Mouse (Mus musculus): ENCODE results near the gene Misp.

The Misp gene

DNA sequence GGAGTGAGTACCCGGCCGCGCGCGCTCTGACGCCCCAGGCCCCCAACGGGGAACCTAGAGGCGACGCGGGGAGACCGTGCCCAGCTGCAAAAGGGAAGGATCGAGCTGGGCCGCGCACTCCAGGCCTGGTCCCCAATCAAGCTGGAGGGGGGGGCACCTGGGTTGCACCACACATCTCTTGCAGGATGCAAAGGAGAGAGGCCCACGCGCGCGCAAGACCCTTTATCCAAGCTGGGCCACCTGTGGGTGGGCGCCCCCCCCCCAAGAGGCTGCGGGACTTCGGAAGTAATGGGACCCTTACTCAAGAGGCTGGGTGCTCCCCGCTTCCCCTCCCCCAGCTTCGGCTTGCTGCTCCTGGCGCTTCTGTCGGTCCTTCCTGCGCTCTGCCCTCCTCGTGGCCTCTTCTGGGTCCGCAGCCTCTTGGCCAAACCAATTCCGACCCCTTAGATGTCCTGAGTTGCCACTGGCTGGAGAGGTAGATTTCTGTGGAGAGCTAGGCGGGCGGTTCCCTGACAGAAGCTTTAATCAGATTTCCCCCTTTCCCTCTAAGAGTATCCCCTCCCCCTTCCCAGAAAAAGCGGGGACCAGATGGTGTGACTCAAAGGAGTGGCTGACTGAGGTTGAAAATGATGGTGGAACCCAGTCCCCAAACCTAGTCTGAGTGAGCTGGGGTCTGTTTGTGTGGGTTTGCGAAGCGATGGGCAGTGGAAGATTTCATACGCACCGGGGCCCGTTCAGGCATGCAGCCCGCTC, 26.9 kb upstream of the Misp start:
- in situ Hi-C loops (cut with MboI; ENCODE audit: low sequenced_read_pairs): no loop called here

DNA sequence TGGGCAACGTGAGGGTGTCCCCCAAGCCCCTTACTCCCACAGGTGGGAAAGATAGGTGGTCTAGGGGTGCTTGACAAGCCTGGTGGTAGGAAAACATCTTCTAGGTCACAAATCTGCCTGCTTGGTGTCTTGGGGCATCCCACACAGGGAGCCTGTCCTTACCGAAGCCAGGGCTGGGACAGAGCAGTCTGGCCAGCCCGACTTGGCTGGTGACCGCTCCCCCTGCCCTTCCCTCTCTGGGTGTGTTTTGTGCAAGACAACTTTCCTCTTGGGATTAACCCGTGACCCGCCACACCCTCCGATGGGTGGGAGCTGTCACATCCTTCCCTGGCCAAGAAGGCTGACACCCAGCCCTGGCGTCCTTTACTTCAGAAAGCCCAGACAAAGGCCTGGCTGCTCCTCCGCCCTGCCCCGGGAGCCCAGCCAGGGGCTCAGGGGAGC, 26.3 kb upstream of the Misp start:
- in situ Hi-C loops (cut with MboI; ENCODE audit: low sequenced_read_pairs): no loop called here

DNA sequence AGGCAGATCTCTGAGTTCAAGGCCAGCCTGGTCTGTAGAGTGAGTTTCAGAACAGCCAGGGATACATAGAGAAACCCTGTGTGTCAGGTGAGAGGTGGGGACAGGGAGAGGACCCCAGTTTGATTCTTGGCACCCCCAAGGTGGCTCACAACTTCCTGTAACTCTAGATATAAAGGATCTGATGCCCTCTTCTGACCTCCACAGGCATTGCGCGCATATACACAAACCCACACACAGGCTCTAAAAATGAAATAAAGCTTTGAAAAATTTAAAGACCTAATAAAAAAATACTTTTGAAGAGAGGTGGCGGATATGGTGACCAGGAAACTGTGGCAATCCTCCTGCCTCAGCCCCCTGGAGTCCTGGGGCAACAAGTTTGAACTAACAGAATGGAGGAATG, 24.9 kb upstream of the Misp start:
- in situ Hi-C loops (cut with MboI; ENCODE audit: low sequenced_read_pairs): no loop called here

DNA sequence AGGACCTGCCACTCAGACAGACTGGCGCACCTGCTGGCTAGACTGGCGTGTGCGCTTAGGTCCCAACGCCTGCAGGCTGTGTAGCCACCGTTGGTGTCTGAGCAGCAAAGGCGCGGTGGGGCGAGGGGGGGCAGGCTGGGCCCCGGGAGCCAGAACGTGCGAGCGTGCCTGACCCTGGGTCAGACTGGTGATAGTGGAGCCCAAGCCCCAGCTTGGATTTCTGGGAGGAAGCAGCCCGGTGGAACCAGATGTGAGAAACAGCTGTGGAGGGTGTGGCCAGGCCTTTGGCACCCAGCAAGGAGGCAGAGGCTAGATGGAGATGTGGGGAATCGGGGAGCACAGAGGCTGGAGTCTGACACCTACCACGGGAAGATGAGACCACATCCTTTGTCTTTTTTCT, 23.5 kb upstream of the Misp start:
- in situ Hi-C loops (cut with MboI; ENCODE audit: low sequenced_read_pairs): no loop called here

DNA sequence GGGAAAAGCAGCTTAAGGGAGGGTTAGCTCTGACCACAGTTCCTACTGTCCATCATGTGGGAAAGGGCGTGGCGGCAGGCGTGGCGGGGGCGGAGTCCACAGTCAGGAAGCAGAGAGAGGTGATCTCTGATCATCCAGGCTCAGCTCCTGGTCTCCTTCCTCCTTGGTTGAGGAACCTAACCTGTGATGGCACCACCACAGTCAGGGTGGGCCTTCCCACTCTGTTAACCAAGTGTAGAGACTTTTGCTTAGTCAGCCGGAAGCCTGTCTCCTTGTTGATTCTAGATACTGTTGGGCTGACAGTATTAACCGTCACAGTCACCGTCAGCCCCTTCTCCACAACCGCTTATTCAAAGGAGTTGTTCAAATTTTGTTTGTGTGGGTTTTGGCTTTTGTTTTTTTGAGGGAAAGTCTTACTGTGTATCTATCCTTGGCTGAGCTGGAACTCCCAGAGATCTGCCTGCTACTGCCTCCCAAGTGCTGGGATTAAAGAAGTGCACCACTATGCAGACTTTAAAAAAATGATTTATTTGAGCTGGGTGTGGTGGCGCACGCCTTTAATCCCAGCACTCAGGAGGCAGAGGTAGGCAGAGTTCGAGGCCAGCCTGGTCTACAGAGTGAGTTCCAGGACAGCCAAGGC, 22.4 kb upstream of the Misp start:
- in situ Hi-C loops (cut with MboI; ENCODE audit: low sequenced_read_pairs): no loop called here

DNA sequence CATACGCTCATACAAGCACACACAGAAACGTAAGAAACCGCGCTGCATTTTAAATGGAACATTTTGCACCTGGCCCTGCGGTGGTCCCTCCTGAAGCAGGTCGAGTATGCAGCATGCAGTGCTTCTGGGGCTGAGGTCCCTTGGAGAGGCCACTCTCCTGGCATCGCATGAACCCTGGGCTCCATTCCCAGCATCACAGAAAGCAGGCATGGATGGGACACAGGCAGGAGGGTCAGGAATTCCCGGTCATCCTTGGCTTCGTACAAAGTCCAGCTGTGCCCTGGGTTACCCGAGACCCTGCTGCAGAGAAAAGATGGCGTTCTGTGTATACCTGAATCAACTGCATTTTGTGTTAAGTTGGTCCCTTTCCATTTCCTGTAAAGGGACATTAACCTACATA, 20.3 kb upstream of the Misp start:
- in situ Hi-C loops (cut with MboI; ENCODE audit: low sequenced_read_pairs): no loop called here

DNA sequence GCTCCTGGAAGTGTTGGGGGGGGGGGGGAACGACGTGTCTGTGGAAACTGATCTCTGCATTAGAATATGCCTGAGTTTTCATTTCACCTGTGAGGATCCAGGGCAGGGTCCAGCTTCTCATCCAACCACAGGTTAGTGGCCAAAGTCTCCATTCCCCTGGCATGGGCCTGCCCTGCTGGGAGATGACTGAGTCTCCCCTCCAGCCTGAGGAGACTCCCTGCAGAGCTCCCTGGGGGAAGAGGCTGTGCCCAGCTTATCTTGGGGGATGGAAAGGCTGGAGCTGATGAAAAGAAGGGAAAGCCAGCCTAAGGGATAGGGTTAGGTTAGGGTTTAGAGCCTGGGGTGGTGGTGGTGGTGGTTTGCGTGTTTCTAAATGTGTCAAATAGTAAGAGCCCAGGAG, 19.0 kb upstream of the Misp start:
- in situ Hi-C loops (cut with MboI; ENCODE audit: low sequenced_read_pairs): no loop called here

DNA sequence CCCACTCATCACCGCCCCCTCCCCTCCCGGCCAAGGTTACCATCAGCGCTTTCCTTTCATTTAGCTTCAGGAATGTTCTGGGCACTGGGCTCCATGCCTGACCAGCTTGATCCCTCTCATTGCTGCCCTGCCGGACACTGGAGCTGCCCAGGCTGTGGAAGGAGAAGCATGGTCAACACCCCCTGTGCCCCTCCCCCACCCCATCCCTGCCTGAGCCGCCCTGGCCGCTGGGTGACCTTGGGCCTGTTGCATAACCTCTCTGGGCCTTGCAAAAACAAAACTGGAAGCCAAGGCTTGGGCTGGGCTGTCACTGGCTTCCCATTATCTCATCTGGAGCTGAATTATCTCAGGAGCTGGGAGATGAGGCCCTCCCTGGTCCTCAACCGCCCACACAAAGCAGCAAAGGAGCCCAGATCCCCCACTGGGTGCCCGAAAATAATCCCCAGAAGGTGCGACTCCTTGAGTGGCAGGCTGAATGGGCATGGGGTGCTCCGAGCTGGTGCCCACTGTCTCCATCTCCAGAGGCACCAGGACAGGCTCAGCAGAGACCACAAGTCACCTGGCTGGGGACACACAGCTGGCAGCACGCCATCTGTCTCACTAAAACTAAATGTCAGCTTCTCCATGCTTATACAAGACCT, 18.3 kb upstream of the Misp start:
- in situ Hi-C loops (cut with MboI; ENCODE audit: low sequenced_read_pairs): no loop called here

DNA sequence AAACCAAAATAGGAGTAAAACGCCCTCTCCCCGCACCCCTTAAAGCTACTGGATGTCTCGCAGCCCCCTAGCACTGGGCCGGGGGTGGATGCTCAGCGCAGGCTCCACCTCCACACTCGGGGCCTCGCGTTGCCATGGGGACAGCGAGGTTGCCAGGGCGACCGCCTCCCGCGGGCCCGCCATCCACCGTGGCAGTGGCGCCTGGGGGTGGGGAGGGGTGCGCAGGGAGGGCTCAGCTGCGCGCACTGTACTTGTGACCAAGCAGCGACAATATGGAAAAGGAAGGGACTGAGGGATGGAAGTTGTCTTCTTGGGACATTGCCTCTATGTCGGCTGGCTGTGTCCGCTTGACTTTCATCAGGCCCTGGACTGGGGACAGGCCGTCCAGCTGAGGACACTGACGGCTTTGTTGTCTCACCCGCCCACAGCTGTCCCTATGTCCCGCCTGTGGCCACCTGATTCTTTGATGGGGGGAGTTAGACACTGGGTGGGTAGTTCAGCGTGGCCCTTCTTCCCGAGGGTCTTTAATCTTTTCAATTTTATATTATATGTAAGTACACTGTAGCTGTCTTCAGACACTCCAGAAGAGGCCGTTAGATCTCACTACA, 17.0 kb upstream of the Misp start:
- in situ Hi-C loops (cut with MboI; ENCODE audit: low sequenced_read_pairs): no loop called here

DNA sequence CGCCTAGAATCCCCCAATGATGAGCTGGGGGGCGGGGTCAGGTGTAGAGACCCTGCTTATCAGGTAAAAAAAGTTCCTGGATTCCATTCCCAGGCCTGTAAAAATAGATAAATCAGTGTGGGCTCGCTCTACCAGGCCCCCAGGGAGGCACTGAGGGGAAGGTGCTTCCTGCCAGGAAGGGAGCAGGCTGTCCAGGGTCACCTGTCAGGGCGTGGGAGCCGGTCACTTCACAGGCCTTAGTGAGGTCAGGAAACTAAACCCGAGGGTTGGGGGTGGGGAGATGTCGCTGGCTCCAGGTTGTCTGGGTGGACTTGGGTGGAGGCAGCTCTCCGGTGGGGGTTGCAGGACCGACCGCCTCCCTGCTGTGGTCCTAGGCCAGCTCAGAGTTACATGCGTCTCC, 15.2 kb upstream of the Misp start:
- in situ Hi-C loops (cut with MboI; ENCODE audit: low sequenced_read_pairs): no loop called here

DNA sequence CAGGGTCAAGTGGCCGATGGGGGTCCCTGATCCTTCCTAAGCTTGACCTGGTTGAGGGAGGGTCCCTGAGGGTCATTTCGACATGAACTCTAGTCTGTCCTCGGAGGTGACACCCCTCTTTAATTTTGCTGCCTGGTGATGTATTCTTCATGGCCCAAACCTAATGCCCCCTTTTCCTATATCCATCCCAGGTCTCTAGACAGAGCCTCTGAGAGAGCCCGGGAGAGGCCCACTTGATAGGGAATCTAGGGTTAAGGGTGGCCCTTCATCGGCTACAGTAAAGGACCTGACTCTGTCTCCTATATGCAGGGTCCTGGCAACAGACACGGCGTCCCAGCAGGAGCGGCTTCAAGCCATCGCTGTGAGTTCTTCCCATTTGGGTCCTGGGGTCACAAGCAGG, 14.5 kb upstream of the Misp start:
- in situ Hi-C loops (cut with MboI; ENCODE audit: low sequenced_read_pairs): no loop called here

DNA sequence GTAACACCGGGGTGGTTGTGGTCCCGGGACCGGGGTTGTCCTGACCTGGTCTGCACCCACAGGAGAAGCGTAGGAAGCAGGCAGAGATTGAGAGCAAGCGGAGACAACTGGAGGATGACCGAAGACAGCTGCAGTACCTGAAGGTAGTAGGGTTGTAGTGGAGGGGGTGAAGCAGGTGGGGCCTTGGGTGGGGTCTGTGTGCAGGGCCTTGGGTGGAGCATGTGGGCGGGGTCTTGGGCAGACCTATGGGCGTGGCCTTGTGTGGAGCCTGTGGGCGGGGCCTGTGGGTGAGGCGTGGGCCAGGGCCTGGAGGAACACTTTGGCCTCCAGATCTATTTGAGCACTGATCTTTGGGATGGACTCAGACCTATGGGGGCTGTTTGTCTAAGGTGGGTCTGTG, 13.8 kb upstream of the Misp start:
- in situ Hi-C loops (cut with MboI; ENCODE audit: low sequenced_read_pairs): no loop called here

DNA sequence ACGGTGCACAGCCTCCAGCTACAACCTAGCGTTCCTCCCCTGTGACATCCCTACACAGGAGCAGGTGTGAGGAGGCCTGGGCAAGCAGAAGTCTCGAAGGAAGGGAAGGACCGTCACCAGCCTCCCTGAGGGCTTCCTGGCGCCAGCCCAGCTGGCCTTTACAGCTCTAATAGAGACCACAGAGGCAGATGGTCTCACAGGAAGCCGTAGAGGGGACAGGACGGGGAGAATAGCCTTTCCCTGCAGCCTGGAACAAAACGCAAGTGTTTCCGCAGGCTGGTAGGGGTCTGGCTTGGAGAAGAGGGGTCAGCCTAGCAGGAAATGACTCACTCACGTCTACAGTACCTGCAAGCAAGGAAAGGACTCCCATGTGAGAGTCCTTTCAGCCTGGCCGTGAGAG, 13.0 kb upstream of the Misp start:
- in situ Hi-C loops (cut with MboI; ENCODE audit: low sequenced_read_pairs): no loop called here

DNA sequence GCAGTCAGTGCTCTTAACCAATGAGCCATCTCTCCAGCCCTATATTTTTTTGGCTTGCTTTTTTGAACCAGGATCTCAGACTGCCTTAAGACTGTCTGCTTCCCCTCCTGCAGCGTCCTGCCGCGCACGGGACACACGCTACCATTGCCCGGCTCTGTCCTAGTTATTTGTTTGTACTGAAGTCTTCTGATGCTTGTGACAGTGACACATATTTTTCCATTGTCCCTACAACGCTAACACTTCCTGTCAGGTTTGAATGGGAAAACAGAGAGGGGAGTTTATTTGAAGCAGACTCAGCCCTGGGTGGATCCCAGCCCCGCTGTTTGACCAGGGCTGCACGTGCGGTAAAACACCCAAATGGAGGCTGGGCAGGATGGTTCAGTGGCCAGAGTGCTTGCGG, 12.1 kb upstream of the Misp start:
- in situ Hi-C loops (cut with MboI; ENCODE audit: low sequenced_read_pairs): no loop called here

DNA sequence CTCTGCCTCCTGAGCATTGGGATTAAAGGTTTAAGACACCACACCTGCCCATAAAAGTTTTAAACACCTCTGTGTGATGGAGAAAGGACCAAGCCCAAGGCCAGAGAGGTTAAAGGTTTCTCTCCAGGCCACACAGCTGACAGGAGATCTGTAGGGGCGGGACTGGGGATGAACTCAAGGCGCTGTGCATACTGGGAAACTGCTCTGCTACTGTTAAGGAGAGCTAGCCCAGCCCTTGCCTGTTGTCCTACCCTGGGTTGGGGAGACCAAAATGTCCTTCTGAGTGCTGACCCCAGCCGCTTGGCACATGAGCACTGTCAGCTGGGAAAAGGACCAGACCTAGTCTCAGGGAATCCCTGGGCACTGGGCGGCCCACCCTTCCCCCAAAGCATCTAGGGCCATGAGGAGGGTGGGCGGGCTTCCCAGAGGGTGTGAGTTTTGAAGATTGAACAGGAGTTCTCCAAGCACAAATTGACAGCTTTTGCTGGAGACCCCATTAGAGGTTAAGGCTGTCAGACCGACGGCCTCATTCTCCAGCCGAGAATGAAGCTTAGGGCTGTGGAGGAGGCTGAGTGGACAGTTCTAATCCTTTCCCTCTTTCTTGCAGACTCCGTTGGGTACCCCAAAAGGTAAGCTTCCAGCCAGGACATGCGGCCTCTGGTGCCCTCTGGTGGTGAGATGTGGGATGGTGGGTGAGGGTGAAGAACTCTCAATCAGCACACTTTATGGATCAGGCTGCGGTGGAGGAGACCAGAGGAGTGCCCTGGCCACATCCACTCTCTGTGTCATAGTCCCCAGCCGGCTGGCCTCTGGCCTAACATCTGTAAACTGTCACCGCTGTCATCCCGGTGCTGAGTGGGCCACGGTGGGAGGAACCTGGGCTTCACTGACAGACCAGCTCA, 8.8 kb upstream of the Misp start:
- in situ Hi-C loops (cut with MboI; ENCODE audit: low sequenced_read_pairs): no loop called here

DNA sequence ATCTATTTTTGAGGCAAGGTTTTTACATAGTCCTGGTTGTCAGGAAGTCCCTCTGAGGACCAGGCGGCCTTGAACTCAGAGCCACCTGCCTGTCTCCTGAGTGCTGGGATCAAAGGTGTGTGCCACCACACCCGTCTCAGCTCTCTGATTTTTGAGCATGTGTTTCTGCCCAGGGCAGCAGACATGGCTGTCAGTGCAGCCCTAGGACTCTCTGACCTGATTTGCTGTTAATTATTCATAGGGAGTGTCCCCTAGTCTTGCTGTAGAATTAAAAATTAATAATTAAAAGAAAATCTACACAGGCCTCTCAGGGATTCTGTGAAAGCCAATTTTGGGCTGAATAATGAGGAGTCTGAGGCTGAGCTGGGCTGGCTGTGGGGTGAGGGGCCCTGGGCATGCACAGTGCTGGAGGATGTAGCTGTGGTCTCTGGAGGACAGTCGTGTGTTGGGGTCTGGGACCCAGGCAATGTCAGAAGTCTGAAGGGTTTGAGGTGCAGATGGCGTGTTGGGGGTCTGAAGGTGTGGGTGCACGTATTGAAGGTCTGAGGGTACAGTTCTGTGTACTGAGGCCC, 6.4 kb upstream of the Misp start:
- in situ Hi-C loops (cut with MboI; ENCODE audit: low sequenced_read_pairs): no loop called here

DNA sequence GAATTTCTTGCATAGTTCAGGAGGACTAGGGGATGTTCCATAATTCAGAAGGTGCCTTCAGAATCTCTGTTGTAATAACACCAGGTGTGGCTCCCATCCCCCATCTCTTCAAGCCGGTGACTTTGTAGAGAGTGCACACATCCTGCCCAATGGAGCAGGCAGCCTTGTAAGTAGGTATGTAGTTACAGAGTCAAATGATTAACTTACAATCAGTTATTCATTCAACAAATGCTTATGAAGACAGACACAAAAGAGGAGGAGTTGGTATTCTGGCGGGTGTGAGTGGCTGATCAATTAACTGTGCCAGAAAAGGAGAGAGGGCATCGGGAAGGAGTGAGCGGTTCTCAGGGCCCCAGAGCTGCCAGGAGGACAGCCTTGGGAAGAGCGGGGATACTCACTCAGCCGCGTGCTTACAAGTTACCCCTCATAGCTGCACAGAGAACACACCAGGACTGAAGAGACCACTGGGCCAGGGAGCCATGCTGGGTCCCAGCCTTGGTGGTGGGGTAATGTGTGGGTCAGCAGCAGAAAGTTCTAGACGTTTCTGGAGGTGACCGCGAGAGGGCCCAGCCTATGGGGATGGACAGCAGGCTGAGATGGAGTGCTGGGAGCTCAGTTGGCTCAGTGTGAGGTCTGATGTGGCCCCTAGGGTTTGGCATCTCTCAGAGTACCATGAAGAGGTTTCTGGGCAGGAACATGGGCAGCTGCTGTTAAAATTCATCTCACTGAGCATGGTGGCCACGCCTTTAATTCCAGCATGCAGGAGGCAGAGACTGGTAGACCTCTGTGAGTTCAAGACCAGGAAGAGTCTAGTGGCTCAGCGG, 4.9 kb upstream of the Misp start:
- in situ Hi-C loops (cut with MboI; ENCODE audit: low sequenced_read_pairs): no loop called here

DNA sequence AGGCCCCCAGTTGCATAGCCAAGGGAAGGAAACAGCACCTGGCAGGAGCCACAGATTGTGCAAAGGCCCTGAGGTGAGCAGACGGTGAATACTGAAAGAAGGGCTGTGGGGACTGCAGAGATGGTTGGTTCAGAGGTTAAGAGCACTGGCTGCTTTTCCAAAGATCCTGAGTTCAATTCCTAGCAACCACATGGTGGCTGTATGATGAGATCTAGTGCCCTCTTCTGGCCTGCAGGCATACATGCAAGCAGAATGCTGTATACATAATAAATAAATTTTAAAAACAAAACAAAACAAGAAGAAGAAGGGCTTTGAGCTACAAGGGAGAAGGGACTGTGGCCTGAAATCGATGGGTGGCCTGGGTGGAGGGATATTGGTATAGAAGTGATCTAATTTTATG, 3.7 kb upstream of the Misp start:
- in situ Hi-C loops (cut with MboI; ENCODE audit: low sequenced_read_pairs): no loop called here

DNA sequence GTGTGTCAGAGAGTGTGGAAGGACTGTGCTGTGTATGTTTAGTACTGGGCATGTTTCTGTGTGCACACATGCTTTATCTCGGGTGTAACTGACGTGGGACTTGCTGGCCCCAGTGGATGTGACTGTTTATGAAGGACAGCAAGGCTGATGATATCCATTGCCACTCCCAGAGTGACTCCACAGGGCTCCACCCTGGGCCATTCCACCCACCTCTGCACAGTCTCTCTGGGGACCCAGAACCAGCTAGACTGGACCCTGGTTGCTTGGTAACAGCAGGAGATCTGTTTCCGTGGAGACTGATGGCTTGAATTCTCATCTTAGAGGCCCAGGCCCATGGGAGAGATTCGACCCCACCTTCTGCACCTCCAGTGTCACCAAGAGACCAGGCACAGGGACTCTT, 2.6 kb upstream of the Misp start:
- in situ Hi-C loops (cut with MboI; ENCODE audit: low sequenced_read_pairs): no loop called here

DNA sequence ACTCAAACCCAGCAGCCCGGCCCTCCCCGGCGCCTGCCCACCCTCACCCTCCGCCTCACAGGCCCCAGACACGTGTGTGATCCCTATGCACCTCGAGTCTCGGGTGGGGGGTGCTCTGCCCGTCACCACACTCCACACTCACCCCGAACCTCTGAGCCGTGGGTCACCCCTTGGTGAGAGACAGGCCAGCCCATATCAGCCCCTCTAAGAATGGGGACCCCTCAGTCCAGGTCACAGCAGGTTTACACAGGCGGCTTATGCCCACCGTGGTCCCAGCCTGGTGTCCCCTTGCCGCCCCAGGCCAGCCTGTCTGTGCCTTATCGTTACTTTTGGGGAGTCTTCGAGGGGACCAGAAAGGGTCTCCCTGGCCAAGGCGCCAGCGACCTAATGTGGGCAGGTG, 1.2 kb upstream of the Misp start:
- in situ Hi-C loops (cut with MboI; ENCODE audit: low sequenced_read_pairs): no loop called here
